Mouse (Mus musculus) stomach, embryonic 14.5 days (tissue): ENCODE measurements around the gene Gclc. TPM values are rescaled to one million over a fixed set of nuclear protein-coding genes. Genes with fewer than 3 reads are reported as not detected.

ENCODE experiments used
- ATAC-seq: fragments of 200-750 bp; cut with Nextera tagmentation; 2 replicates; pipeline ENCODE4 v1.8.0; 2017; ENCODE audit warnings: low read depth, moderate TSS enrichment; ENCODE audit not compliant: insufficient number of reproducible peaks, insufficient read depth, low FRiP score
- H3K27ac ChIP-seq: fragments of 300-500 bp; sonication (generic); 2 replicates; pipeline ENCODE4 v1.5.1; 2014; ENCODE audit warnings: mild to moderate bottlenecking, low read length, moderate library complexity, mixed read lengths
- H3K27me3 ChIP-seq: fragments of 300-500 bp; sonication (generic); 2 replicates; pipeline ENCODE4 v1.6.1; 2014; ENCODE audit warnings: low read length, control low read depth, mixed read lengths; ENCODE audit not compliant: control insufficient read depth, insufficient read depth
- H3K36me3 ChIP-seq: fragments of 300-500 bp; sonication (generic); 2 replicates; pipeline ENCODE4 v1.6.1; 2014; ENCODE audit warnings: mild to moderate bottlenecking, control low read depth, low read length, moderate library complexity, mixed read lengths; ENCODE audit not compliant: control insufficient read depth, insufficient read depth
- H3K4me1 ChIP-seq: fragments of 300-500 bp; sonication (generic); 2 replicates; pipeline ENCODE4 v1.6.1; 2014; ENCODE audit warnings: low read length, control low read depth, mixed read lengths; ENCODE audit not compliant: control insufficient read depth, insufficient read depth
- H3K4me2 ChIP-seq: fragments of 300-500 bp; sonication (generic); replicated peaks from 2 replicates; pipeline ENCODE4 v1.6.1; 2014; ENCODE audit warnings: low read depth, low read length, control low read depth
- H3K4me3 ChIP-seq: fragments of 300-500 bp; sonication (generic); 2 replicates; pipeline ENCODE4 v1.5.1; 2014; ENCODE audit warnings: low read depth, low read length, control low read depth
- H3K9ac ChIP-seq: fragments of 300-500 bp; sonication (generic); replicated peaks from 2 replicates; pipeline ENCODE4 v1.6.1; 2014; ENCODE audit warnings: low read depth, mild to moderate bottlenecking, control low read depth, low read length, moderate library complexity, mixed read lengths
- H3K9me3 ChIP-seq: fragments of 300-500 bp; sonication (generic); 2 replicates; pipeline ENCODE4 v1.6.1; 2016; ENCODE audit warnings: low read depth, low read length, control low read depth; ENCODE audit not compliant: control insufficient read depth
- WGBS: fragments of 180-500 bp; shearing (Covaris S2); extraction: QIAGEN DNeasy Blood & Tissue Kit; methylation state at CpG from one replicate; pipeline ENCODE4 v1.1.7; 2014; 5-methylcytosine and 5-hydroxymethylcytosine counted together
- polyA plus RNA-seq: library from polyadenylated mRNA; unstranded; fragments of >200 nt; fragmentation: Nextera tagmentation; extraction: Ambion mirVana; gene quantifications from 2 replicates; pipeline ENCODE4 v1.2.1, GENCODE M21; 2014

Gene Gclc
- polyA plus RNA-seq, 1 experiment from 2014 or later, result 16.2 TPM

DNA sequence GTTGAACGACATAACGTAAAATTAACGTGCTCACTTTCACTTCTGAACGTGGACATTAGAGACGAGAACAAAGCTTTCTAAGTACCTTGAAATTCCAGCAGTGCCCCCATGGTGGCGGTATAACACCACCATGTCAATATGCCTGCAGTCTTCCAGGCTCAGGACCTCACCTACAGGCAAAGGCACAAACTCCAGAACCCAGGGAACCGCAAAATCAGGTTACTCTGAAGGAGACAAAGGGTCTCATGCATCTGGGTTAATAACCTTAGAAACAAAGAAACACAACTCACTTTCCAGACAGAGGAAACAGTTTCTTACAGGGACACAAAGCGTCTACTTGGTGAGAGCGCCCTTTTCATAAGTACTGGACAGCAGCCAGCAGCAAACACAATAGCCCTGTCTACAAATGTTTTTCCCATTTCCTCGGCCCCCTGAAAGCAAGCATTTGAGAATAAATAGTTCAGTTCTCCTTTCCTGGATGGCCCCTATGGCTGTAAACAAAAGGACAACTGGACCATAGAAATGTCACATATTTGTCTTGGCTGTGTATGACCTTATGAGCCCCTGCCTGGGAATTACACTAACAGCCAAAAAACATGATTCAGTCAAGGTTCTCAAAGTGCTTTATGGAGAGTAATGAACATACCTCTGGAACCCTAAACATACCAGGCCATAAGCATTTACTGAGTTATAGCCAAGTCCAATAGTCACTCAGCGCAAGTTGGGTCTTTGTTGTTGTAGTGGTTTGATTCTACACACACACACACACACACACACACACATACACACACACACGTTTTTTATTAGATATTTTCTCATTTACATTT, 52.7 kb downstream of the Gclc start:
- Histone ChIP-seq H3K4me1 (0 out of 2 replicates have a peak, but pooled peaks cover 3% of the 10 kb centered on the region), H3K27me3 (no peaks in the 10 kb centered on the region), H3K27ac (no peak overlapping the region), H3K36me3 (no peaks in the 10 kb centered on the region), H3K9ac (0 out of 2 replicates have a peak overlapping the region, but pooled peaks have one; percentile 25), H3K4me2 (peak overlapping the region; percentile 57), H3K4me3 (no peak overlapping the region), H3K9me3 (no peaks in the 10 kb centered on the region)
- peak; percentile 85 for ATAC-seq
- 24% methylated on average over 12 of the region's 12 CpGs for WGBS

DNA sequence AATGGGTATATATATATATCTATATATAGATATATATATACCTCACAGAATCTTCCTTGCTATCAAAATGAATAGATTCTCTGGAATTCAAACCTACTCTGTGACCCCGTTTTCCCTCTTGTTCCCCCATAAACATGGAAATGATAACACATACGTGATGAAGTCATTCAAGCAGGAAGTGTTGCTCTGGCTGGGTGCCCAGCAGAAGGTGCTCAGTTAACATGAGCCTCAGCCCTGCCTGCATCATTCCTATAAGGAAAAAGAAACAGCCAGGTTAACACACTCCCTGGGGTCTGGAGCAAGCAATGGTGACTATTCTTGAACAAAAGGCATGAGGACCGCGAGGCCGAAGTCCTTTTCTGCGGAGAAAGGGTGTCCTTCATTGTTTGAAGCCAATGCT, 54.1 kb downstream of the Gclc start:
- H3K4me1 ChIP-seq, result 0 out of 2 replicates have a peak, but pooled peaks cover 3% of the 10 kb centered on the region
- ATAC-seq, result no peak
- no peak overlapping the region for H3K4me2 ChIP-seq
- H3K27ac ChIP-seq, result no peak overlapping the region
- H3K36me3 ChIP-seq, result no peaks in the 10 kb centered on the region
- H3K4me3 ChIP-seq, result no peak overlapping the region
- no peaks in the 10 kb centered on the region for H3K9me3 ChIP-seq
- 76% methylated on average over 6 of the region's 6 CpGs for WGBS
- no peak overlapping the region for H3K9ac ChIP-seq
- no peaks in the 10 kb centered on the region for H3K27me3 ChIP-seq

DNA sequence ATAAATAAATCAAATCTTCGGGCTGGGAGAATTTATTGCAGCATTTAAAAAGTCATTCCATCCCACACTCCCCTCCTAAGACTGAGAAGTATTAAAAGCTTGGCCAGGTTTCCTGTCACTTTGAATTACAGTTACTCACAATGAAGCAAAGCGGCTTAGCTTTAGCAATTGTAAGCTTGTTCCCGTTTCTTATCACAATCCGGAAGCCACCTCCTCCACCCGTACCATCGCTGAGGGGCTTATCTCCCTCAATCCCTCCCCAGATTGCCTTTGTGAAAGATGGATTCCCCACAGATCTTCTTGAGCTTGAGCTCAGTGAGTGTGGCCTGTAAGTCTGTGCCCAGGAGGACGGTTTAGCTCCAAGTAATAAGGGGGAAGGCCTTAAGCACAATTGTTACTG, 64.5 kb downstream of the Gclc start:
- no peak for ATAC-seq
- 66% methylated on average over 7 of the region's 7 CpGs for WGBS

DNA sequence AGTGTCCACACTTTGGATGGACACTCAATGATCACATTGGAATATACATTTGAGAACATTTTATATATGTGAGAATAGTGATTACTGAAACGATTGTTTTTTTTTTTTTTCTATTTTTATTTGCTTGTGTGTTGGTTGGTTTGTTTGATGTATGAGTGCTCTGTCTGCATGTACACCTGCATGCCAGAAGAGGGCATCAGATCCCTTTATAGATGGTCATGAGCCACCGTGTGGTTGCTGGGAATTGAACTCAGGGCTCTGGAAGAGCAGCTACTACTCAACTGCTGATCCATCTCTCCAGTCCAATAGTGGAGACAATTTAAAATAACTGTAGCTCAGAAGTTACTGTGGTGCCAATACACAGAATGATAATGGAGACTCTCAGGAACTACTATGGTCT, 65.0 kb downstream of the Gclc start:
- H3K9me3 ChIP-seq, result no peaks in the 10 kb centered on the region
- H3K27me3 ChIP-seq, result no peaks in the 10 kb centered on the region
- no peak for ATAC-seq
- H3K4me2 ChIP-seq, result no peak overlapping the region
- H3K9ac ChIP-seq, result no peak overlapping the region
- no peaks in the 10 kb centered on the region for H3K4me1 ChIP-seq
- H3K4me3 ChIP-seq, result no peak overlapping the region
- H3K27ac ChIP-seq, result no peak overlapping the region
- no peaks in the 10 kb centered on the region for H3K36me3 ChIP-seq
- 72% methylated on average over 2 of the region's 2 CpGs for WGBS

More for the DNA sequence above, 64.5 kb downstream of the Gclc start:
- Histone ChIP-seq H3K9me3 (no peaks in the 10 kb centered on the region), H3K9ac (no peak overlapping the region), H3K4me1 (no peaks in the 10 kb centered on the region), H3K36me3 (no peaks in the 10 kb centered on the region), H3K4me2 (no peak overlapping the region), H3K4me3 (no peak overlapping the region), H3K27me3 (no peaks in the 10 kb centered on the region), H3K27ac (no peak overlapping the region)

DNA sequence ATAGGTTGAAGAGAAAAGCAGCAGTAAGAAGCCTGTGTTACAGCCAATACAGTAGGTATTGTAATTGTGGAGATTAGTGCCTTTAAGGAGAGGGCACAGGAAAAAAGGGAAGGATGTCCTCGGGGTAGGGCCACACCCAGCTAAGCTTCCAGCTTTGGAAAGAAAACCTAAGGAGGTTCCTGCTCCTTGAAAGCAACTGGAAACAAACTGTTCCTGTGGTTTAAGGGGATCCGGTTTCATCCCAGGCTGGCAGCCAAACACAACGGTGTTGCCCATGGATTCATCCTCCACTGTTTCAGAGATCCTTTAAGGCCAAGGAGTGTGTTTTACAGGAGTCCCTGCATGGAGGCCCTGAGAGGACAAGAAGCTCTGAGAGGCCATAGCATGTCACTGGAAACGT, 66.5 kb downstream of the Gclc start:
- Histone ChIP-seq H3K4me1 (no peaks in the 10 kb centered on the region), H3K27me3 (no peaks in the 10 kb centered on the region), H3K9me3 (no peaks in the 10 kb centered on the region), H3K36me3 (no peaks in the 10 kb centered on the region), H3K4me3 (no peak overlapping the region), H3K27ac (no peak overlapping the region), H3K9ac (no peak overlapping the region), H3K4me2 (no peak overlapping the region)
- no peak for ATAC-seq
- 66% methylated on average over 4 of the region's 4 CpGs for WGBS

DNA sequence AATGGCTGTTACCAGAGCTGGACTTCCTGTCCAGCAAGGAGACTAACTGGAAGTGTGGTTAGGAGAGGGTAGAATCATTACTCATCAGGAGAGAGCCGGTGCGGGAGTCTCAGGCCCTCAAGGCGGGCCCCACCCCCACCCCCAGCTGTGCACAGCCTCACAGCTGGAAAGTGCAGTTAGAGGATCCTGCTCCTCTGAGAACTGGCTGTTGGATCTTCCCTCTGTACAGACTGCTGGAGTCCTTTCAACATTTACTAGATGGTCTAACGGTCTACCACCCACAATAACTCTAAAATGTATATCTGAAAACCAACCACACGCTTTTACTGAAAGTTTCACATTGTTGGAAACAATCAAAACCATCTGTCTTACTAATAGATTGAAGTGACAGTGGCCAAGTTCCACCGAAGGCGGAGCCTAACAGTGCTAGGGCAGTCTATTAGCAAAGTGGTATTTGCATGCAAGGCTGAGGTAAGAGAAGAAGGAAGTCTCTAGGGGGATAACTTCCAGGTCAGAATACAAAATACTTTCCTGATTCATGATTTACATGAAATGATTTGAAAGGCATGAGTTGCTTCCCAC, 71.1 kb downstream of the Gclc start:
- no peak overlapping the region for H3K4me3 ChIP-seq
- H3K27me3 ChIP-seq, result no peaks in the 10 kb centered on the region
- no peaks in the 10 kb centered on the region for H3K9me3 ChIP-seq
- no peaks in the 10 kb centered on the region for H3K4me1 ChIP-seq
- 10% methylated on average over 7 of the region's 7 CpGs for WGBS
- H3K4me2 ChIP-seq, result no peak overlapping the region
- peak; percentile 58; the same call in 1 of the 2 replicates for ATAC-seq
- H3K27ac ChIP-seq, result peak overlapping the region; percentile 73
- H3K36me3 ChIP-seq, result no peaks in the 10 kb centered on the region
- no peak overlapping the region for H3K9ac ChIP-seq

DNA sequence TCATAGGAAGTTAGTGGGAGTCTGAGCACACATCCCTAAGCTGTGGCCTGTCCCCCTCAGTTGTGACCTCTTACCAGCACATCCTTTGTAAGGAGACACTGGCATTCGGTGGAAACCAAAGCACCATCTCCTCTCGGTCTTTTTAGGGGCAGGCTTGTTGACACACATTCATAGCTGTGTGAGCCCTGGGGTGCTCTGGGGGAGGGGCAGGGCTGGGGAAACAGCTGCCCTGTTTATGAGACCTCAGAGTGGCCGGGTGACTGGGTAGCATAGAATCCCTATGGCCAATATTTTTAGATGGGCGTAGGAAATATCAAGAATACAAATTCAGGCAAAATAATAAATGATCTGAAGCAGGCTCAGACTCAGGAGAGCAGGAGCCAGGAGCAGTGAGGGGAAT, 71.9 kb downstream of the Gclc start:
- ATAC-seq, result no peak
- 43% methylated on average over 4 of the region's 4 CpGs for WGBS
- Histone ChIP-seq H3K4me1 (no peaks in the 10 kb centered on the region), H3K27ac (peak overlapping the region; percentile 73; the same call in 1 of the 2 replicates), H3K4me3 (no peak overlapping the region), H3K9me3 (no peaks in the 10 kb centered on the region), H3K27me3 (no peaks in the 10 kb centered on the region), H3K9ac (no peak overlapping the region), H3K36me3 (no peaks in the 10 kb centered on the region), H3K4me2 (no peak overlapping the region)

DNA sequence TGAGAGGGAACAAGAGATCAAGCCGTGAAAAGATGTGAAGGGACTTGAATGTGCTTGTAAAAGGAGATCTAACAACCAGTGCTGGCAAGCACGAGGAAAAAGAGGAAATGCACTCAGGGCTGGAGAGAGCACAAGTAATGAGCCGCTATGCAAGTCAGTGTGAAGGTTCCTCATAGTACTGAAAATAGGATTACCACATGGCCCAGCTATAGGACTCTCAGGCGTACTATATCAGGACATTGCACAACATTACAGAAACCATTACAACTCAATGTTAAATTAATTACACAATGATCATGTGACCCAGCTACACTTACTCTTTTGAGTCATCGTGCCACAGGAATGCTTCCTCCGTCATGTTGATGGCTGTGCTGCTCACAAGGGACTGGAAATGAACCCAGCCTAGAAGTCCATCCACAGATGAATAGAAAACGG, 74.2 kb downstream of the Gclc start:
- H3K4me3 ChIP-seq, result no peak overlapping the region
- H3K4me2 ChIP-seq, result no peak overlapping the region
- peak; percentile 25; the same call in 1 of the 2 replicates for ATAC-seq
- no peaks in the 10 kb centered on the region for H3K4me1 ChIP-seq
- no peak overlapping the region for H3K27ac ChIP-seq
- no peak overlapping the region for H3K9ac ChIP-seq
- H3K9me3 ChIP-seq, result no peaks in the 10 kb centered on the region
- 66% methylated on average over 7 of the region's 7 CpGs for WGBS
- H3K27me3 ChIP-seq, result no peaks in the 10 kb centered on the region
- no peaks in the 10 kb centered on the region for H3K36me3 ChIP-seq
